Mouse (Mus musculus): ENCODE measurements around the gene Fth1. TPM values are rescaled to one million over a fixed set of nuclear protein-coding genes. Genes with fewer than 3 reads are reported as not detected.
"Not testable (repeated sequence)": the region's sequence is repeated elsewhere in the genome, so short reads cannot be mapped to it uniquely, and the experiment has no call there.

Fth1 gene
- polyA plus RNA-seq, 1 experiment from 2014 or later, result 1,444 TPM

GRCm38 (mm10) chr19:9966096-9966867, 14.1 kb upstream of the Fth1 start:
- 65% methylated on average over 2 of the region's 2 CpGs for WGBS

GRCm38 (mm10) chr19:9968081-9968787, 12.2 kb upstream of the Fth1 start:
- H3K27me3 ChIP-seq, result no peaks in the 10 kb centered on the region
- no peaks in the 10 kb centered on the region for H3K36me3 ChIP-seq (ENCODE audit: poor library complexity, severe bottlenecking)
- no peaks in the 10 kb centered on the region for H3K9me3 ChIP-seq (replicated peaks)
- whole genome bisulfite sequencing, result 85% methylated on average over 10 of the region's 10 CpGs
- ATAC-seq, result no peak
- no peak overlapping the region for H3K9ac ChIP-seq
- no peak overlapping the region for H3K4me3 ChIP-seq
- no peaks in the 10 kb centered on the region for H3K4me1 ChIP-seq
- no peak overlapping the region for H3K4me2 ChIP-seq
- H3K27ac ChIP-seq, result no peak overlapping the region

More at GRCm38 (mm10) chr19:9966096-9966867, 14.1 kb upstream of the Fth1 start:
- ATAC-seq, result no peak
- Histone ChIP-seq H3K4me2 (no peak overlapping the region), H3K27me3 (no peaks in the 10 kb centered on the region), H3K36me3 (ENCODE audit: poor library complexity, severe bottlenecking) (no peaks in the 10 kb centered on the region), H3K4me3 (no peak overlapping the region), H3K4me1 (no peaks in the 10 kb centered on the region), H3K27ac (no peak overlapping the region), H3K9me3 (replicated peaks) (no peaks in the 10 kb centered on the region), H3K9ac (no peak overlapping the region)

- ATAC-seq; H3K36me3 ChIP-seq (ENCODE audit: poor library complexity, severe bottlenecking); H3K27ac ChIP-seq; H3K4me1 ChIP-seq; H3K27me3 ChIP-seq; H3K4me2 ChIP-seq; H3K9ac ChIP-seq; H3K4me3 ChIP-seq; H3K9me3 ChIP-seq (replicated peaks): not testable (repeated sequence)
- WGBS, result 60% methylated on average over 2 of the region's 2 CpGs
Observed at GRCm38 (mm10) chr19:9974853-9975252, 5.5 kb upstream of the Fth1 start.

GRCm38 (mm10) chr19:9977085-9977484, 3.3 kb upstream of the Fth1 start:
- no peak overlapping the region for H3K4me3 ChIP-seq
- H3K4me1 ChIP-seq, result peaks cover 10% of the 10 kb centered on the region
- no peaks in the 10 kb centered on the region for H3K36me3 ChIP-seq (ENCODE audit: poor library complexity, severe bottlenecking)
- WGBS, result 89% methylated on average over 10 of the region's 10 CpGs
- no peaks in the 10 kb centered on the region for H3K9me3 ChIP-seq (replicated peaks)
- no peak for ATAC-seq
- no peak overlapping the region for H3K9ac ChIP-seq
- H3K4me2 ChIP-seq, result no peak overlapping the region
- H3K27me3 ChIP-seq, result no peaks in the 10 kb centered on the region
- no peak overlapping the region for H3K27ac ChIP-seq

- H3K9me3 ChIP-seq (replicated peaks), result no peaks in the 10 kb centered on the region
- no peak overlapping the region for H3K4me2 ChIP-seq
- no peak for ATAC-seq
Observed at GRCm38 (mm10) chr19:9978431-9978951, 1.9 kb upstream of the Fth1 start.

GRCm38 (mm10) chr19:9979156-9979555, 1.2 kb upstream of the Fth1 start:
- WGBS, result 79% methylated on average over 2 of the region's 2 CpGs
- H3K4me2 ChIP-seq, result no peak overlapping the region
- H3K27me3 ChIP-seq, result no peaks in the 10 kb centered on the region
- no peak for ATAC-seq
- H3K4me3 ChIP-seq, result no peak overlapping the region
- no peak overlapping the region for H3K27ac ChIP-seq
- H3K36me3 ChIP-seq (ENCODE audit: poor library complexity, severe bottlenecking), result peaks cover 2% of the 10 kb centered on the region
- H3K9ac ChIP-seq, result no peak overlapping the region
- no peaks in the 10 kb centered on the region for H3K9me3 ChIP-seq (replicated peaks)
- H3K4me1 ChIP-seq, result peaks cover 22% of the 10 kb centered on the region

More at GRCm38 (mm10) chr19:9978431-9978951, 1.9 kb upstream of the Fth1 start:
- no peak overlapping the region for H3K9ac ChIP-seq
- peaks cover 15% of the 10 kb centered on the region for H3K4me1 ChIP-seq
- H3K4me3 ChIP-seq, result no peak overlapping the region
- H3K36me3 ChIP-seq (ENCODE audit: poor library complexity, severe bottlenecking), result no peaks in the 10 kb centered on the region
- no peak overlapping the region for H3K27ac ChIP-seq
- H3K27me3 ChIP-seq, result no peaks in the 10 kb centered on the region
- 60% methylated on average over 5 of the region's 5 CpGs for WGBS

- Histone ChIP-seq H3K4me3 (peak overlapping the region; percentile 85), H3K9ac (peak overlapping the region; percentile 89), H3K9me3 (replicated peaks) (no peaks in the 10 kb centered on the region), H3K4me2 (peak overlapping the region; percentile 81), H3K27me3 (no peaks in the 10 kb centered on the region), H3K4me1 (peaks cover 24% of the 10 kb centered on the region), H3K27ac (peak overlapping the region; percentile 88), H3K36me3 (ENCODE audit: poor library complexity, severe bottlenecking) (peaks cover 26% of the 10 kb centered on the region)
- WGBS, result 64% methylated on average over 4 of the region's 4 CpGs
- no peak for ATAC-seq
Observed at GRCm38 (mm10) chr19:9981621-9982020, 1.2 kb downstream of the Fth1 start.

- Histone ChIP-seq H3K9ac (peak overlapping the region; percentile 89), H3K36me3 (ENCODE audit: poor library complexity, severe bottlenecking) (peaks cover 27% of the 10 kb centered on the region), H3K27me3 (no peaks in the 10 kb centered on the region), H3K4me3 (peak overlapping the region; percentile 85), H3K9me3 (replicated peaks) (no peaks in the 10 kb centered on the region), H3K4me1 (peaks cover 24% of the 10 kb centered on the region), H3K4me2 (peak overlapping the region; percentile 81), H3K27ac (peak overlapping the region; percentile 88)
- ATAC-seq, result peak; percentile 99
- under 1% methylated on average over 59 of the region's 59 CpGs for WGBS
Observed at GRCm38 (mm10) chr19:9982151-9982851, 1.9 kb downstream of the Fth1 start.

- Histone ChIP-seq H3K27ac (peak overlapping the region; percentile 87), H3K27me3 (no peaks in the 10 kb centered on the region), H3K9me3 (replicated peaks) (no peaks in the 10 kb centered on the region), H3K4me2 (peak overlapping the region; percentile 81), H3K4me3 (peak overlapping the region; percentile 85), H3K4me1 (peaks cover 24% of the 10 kb centered on the region), H3K9ac (peak overlapping the region; percentile 89), H3K36me3 (ENCODE audit: poor library complexity, severe bottlenecking) (peaks cover 27% of the 10 kb centered on the region)
- peak; percentile 75 for ATAC-seq
- under 1% methylated on average over 31 of the region's 31 CpGs for WGBS
Observed at GRCm38 (mm10) chr19:9982852-9983542, 2.6 kb downstream of the Fth1 start.

GRCm38 (mm10) chr19:9984111-9985055, 4.0 kb downstream of the Fth1 start:
- peaks cover 27% of the 10 kb centered on the region for H3K36me3 ChIP-seq (ENCODE audit: poor library complexity, severe bottlenecking)
- peak overlapping the region; percentile 89; the same call in 1 of the 2 replicates for H3K9ac ChIP-seq
- peak overlapping the region; percentile 85 for H3K4me3 ChIP-seq
- H3K4me1 ChIP-seq, result peaks cover 22% of the 10 kb centered on the region
- H3K27ac ChIP-seq, result no peak overlapping the region
- no peaks in the 10 kb centered on the region for H3K27me3 ChIP-seq
- no peaks in the 10 kb centered on the region for H3K9me3 ChIP-seq (replicated peaks)
- WGBS, result 94% methylated on average over 20 of the region's 20 CpGs
- no peak for ATAC-seq
- peak overlapping the region; percentile 81 for H3K4me2 ChIP-seq
